Mouse (Mus musculus): ENCODE measurements around the gene Sema4c.
A peak's percentile ranks its signal among the peaks of the same experiment; 100 is the strongest.

The Sema4c gene

DNA sequence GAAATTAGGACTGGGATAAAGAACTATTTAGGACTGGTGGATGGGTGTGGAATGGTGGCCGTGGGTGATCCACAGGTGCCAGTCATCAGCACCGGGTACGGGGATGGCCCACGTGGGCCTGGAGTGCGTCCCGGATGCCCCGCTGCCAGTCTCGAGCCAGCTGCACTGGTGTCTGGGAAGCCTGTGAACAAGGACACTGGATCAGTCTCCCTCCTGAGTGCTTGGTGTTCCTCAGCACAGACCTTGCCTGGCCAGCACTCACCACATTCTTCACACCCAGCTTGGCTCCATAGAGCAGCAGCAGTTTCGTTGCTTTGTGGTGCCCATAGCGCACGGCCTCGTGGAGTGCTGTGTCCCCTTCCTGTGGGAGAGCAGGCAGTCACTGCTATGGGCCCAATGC is 26.7 kb downstream of the Sema4c start:
- DNase-seq: no peak

DNA sequence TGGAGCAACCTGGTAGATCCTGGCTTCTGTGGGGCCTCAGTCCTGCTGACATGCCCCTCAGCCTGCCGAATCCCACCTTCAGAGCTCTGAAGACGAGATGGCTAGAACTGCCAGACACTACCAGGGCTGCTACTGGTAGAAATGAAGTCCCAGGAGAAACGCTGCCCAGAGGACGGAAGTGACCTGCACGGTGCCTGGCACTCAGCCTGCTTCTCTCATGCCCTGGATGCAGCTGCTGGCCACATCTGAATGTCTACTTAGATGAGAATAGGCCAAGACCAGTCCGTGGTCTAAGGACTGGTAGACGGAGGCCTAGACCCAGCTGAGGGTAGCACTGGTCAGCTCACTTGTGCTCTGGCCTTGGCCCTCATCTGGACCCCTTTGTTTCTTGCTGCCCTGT is 27.2 kb downstream of the Sema4c start:
- no peak for DNase-seq

DNA sequence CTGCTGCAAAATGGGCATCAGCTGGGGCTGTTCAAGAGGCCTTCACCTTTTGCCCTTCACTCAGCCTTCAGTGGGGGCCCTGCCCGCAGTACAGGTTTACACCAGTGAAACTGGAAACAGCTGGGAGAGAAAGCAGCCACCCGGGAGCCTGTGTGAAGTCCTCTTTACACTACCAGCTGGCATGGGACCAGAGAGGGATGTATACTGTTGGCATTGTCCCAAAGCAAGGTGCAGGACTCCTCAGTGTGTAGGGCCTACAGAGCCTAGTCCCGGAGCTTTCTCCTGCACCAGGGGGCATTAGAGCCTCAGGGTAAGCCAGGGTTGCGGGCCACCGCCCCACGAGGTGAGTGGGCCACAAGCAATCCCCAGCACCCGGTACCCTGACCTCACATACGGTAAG is 27.7 kb downstream of the Sema4c start:
- DNase-seq: no peak

GRCm38 (mm10) chr1:36529875-36530274 is 28.3 kb downstream of the Sema4c start:
- DNase-seq: no peak

GRCm38 (mm10) chr1:36529274-36529673 is 28.9 kb downstream of the Sema4c start:
- no peak for DNase-seq

GRCm38 (mm10) chr1:36528351-36528750 is 29.8 kb downstream of the Sema4c start:
- DNase-seq: no peak

DNA sequence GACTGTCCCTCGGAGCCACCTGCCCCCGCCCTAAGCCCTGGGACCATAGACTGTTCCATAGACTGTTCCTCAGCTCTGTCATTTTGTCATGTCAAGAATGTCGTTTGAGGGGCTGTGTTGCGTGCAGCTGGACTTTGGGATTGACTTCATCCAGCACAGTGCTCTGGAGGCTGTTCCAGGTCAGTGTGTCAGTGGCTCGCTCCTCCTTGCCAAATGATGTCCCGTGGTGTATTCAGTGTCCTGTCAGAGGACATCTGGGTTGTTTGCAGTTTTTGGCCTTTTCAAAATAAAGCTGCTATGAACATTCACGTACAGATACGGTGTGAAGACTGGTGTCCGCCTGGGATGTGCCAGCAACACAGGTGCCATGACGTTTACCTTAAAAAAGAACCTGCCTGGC is 31.2 kb downstream of the Sema4c start:
- DNase-seq: no peak

- no peak for DNase-seq
Measured at GRCm38 (mm10) chr1:36525774-36526173, 32.4 kb downstream of the Sema4c start.

DNA sequence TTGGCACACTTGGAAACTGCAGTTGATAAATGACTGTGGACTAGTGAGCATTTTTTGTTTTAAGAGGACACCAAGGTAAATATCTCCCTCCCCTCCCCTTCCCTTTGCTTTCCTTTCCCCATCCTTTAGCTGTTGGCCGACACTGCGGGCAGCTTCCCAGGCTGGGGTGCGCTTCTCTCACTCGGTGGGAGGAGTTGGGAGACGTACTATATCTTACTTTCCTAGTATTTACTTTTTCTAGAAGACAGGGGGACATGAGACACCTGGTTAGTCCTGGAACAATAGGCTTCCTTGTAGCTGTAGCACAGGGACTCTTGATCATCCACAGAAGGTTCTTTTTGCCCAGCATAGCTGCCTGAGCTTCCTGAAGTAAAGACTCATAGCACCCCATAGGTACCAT is 34.1 kb downstream of the Sema4c start:
- DNase-seq: no peak

DNA sequence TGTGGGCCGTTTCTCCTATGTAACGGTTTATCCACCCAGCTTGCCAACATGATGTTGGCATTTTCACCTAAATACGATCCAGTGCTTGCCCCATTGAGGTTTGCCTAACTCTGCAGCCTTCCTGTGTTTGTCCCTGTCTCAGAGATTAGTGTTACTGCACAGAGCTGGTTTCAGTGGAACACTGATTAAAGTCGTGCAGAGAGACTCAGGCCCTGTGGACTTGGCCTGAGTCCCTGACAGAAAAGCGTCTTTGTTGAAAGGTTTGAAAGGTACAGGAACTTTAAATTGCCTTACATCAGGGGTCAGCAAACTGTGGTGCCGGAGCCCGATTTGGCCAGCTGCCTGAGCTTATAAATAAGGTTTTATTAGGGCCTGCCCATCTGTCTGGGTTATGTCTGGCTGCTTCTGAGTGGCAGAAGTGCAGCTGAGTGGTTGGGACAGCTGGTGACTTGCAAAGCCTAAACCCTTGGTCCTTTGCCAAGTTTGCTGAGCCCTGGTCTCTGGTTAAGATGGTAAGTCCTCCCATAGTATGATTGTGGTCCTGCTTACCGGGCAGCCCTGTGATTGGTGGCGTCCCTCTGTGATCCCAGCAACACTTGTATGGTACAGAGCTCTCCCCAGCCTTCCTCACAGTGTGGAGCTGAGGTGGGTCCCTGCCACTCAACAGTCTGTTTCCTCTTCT is 34.7 kb downstream of the Sema4c start:
- no peak for DNase-seq

DNA sequence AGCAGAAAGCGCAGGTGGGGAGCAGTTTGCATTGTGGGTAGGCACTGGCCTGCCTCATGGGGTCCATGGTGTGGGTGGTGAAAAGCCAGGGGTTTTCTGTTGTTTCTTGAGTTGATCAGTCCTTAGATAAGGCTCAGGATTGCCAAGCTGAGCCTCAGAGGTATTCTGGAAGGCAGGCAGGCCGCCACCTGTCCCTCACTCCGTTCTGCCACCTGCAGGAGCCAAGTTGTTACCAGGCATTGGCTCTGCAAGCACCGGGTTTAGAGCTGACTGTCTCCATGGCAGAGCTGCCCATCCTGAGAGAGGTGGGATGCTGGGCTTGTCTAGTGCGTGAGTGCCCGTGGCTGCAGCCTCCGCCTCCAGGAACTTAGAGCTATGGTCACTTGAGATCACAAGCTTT is 35.9 kb downstream of the Sema4c start:
- no peak for DNase-seq

DNA sequence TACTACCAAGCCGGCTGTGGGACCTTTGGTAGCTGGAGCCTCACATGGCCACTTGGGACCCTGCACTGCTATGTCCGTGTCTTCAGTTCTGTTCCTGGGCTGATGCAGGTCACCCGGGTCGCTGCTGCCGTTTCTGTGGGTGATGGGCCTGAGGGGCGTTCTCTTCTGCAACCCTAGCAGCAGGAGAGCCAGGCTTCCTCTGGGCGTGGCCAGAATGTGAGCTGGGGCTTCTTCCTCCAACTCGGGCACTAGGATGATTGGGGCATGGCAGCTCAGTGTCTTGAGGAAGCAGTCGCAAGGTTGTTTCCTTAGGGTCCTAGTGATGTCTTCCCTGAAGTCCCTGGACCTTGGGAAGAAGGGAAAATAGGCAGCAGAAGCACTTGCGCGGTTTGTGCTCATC is 38.5 kb downstream of the Sema4c start:
- no peak for DNase-seq

GRCm38 (mm10) chr1:36518259-36518658 is 39.9 kb downstream of the Sema4c start:
- no peak for DNase-seq

DNA sequence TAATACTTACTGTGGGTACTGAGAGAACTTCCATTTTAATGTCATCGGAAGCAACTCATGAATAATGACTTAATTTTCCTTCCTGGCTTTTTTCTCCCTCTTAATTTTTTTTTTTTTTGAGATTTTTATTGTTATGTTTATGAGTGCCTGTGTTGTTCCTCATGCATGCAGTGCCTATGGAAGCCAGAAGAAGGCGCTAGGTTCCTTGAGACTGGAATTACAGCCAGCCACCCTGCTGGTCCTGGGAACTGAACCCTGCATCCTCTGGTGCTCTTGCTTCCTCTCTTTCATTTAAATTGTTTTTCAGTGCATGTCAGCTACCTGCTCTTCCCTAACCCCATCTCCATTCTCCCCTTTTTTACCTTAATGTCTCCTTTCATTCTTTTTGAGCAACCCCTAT is 44.4 kb downstream of the Sema4c start:
- no peak for DNase-seq

DNA sequence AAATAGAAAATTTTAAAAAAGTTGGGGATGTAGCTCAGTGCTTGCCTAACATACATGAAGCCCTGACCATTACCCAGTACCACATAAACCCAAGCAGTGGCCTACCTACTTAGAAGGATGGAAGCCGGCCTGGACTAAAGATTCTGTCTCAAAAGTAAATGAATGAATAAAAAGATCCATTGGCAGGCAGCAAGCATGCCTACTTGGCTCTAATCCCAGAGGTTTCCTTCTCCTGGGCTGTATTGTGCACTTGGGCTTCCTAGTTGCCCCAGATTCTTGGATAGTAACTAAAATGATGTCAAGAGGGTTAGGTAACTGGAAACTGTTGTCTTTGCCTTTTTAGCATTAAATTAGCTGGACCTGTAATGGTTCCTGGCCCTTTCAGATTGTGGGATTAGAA is 44.8 kb downstream of the Sema4c start:
- no peak for DNase-seq

- no peak for DNase-seq
Measured at GRCm38 (mm10) chr1:36512966-36513280, 45.2 kb downstream of the Sema4c start.

DNA sequence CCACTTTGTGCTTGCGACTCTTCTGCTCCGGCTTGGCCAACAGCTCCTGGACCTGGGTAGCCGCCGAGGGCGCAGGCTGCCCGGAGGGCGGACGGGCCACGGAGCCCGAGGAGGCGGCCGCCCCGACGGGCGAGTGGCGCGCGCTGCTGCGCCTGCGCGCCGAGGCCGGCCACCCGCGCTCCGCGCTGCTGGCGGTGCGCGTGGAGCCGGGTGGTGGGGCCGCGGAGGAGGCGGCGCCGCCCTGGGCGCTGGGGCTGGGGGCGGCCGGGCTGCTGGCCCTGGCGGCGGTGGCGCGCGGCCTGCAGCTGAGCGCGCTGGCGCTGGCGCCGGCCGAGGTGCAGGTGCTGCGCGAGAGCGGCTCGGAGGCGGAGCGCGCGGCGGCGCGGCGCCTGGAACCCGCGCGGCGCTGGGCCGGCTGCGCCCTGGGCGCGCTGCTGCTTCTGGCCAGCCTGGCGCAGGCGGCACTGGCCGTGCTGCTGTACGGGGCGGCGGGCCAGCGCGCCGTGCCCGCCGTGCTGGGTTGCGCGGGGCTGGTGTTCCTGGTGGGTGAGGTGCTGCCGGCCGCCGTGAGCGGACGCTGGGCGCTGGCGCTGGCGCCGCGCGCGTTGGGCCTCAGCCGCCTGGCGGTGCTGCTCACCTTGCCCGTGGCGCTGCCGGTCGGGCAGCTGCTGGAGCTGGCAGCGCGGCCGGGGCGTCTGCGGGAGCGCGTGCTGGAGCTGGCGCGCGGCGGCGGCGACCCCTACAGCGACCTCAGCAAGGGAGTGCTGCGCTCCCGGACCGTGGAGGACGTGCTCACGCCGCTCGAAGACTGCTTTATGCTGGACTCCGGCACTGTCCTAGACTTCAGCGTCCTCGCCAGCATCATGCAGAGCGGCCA is 45.8 kb downstream of the Sema4c start:
- DNase-seq: peak; percentile 53

GRCm38 (mm10) chr1:36511289-36512021 is 46.7 kb downstream of the Sema4c start, which contains the start of gene Cnnm3:
Gene Cnnm3 (plus strand): TSS chr1:36511867.
- peak; percentile 99 for DNase-seq

DNA sequence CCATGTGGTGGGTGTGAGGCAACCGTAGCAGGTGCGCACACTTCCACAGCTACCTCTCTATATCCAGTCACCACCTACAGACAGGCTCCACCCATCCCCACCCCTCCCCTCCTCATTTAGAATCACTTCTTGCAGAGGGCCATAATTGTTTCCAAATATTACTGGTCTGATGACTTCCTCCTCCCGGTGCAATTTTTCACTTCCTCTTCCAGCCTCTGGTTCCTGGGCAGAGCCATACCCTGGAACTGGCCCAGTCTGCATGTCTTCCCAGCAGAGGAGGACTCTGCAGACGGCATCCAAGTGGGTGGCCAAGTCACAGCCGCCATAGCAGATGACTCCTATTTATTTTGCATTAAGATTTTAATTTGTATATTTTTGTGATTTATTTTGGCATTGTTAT is 49.9 kb downstream of the Sema4c start:
- DNase-seq: no peak

DNA sequence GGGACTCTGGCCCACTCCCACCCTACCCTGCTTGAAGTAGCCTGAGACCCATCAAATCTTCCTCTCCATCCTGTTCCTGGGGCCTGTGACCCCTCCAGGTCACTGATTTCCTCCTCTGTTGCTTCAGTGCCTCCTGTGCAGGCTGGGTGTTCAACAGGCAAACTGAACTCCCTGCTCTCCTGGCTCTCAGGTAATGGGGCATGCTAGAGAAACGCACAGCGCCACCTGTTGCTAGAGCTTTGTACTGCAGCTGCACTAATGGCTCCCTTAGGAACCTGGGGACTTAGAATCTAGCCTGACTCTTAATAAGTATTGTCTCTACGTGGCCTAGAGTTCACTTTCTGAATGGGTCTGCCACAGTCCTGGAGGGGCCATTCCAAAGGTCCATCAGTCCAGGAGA is 56.9 kb downstream of the Sema4c start:
- peak; percentile 80 for DNase-seq

Measured in right cerebral cortex, postnatal 14 days (tissue).